Mouse (Mus musculus) spleen, postnatal 10 days (tissue): ENCODE measurements around the gene Zfpl1.

ENCODE experiments used
- DNase-seq, 2 experiments: peaks; one replicate each; pipeline ENCODE4 v3.0.0; 2021 to 2022; ENCODE audit warnings: low spot score in 2 of 2

Gene Zfpl1

GRCm38 (mm10) chr19:6101186-6101585 lies 16.4 kb upstream of the Zfpl1 start:
- DNase-seq = no peak

GRCm38 (mm10) chr19:6097847-6098246 lies 13.1 kb upstream of the Zfpl1 start:
- no peak for DNase-seq

- DNase-seq = no peak
These were observed 9.4 kb upstream of the Zfpl1 start, which contains the start of gene AC131692.1 for GRCm38 (mm10) chr19:6094119-6094518. Gene AC131692.1 (plus strand): TSS chr19:6094419.

GRCm38 (mm10) chr19:6088841-6089240 lies 4.1 kb upstream of the Zfpl1 start:
- DNase-seq = no peak

GRCm38 (mm10) chr19:6085417-6085879 lies 692 bp upstream of the Zfpl1 start:
- DNase-seq = peak; percentile 63 to 83

- no peak for DNase-seq
These were observed 2.6 kb downstream of the Zfpl1 start, which contains the start of gene Gm28374 for GRCm38 (mm10) chr19:6082156-6082555. Gene Gm28374 (minus strand): TSS chr19:6082256.

GRCm38 (mm10) chr19:6079983-6080480 lies 4.7 kb downstream of the Zfpl1 start, which contains the start of gene Tmem262:
Gene Tmem262 (plus strand): TSS chr19:6080033.
- no peak for DNase-seq

GRCm38 (mm10) chr19:6076564-6077393 lies 8.0 kb downstream of the Zfpl1 start, which contains the start of gene Vps51:
Gene Vps51 (minus strand): TSS chr19:6077231.
- peak; percentile 79 to 87 for DNase-seq

- no peak for DNase-seq
These were observed 10.9 kb downstream of the Zfpl1 start for GRCm38 (mm10) chr19:6073889-6074288.

- no peak for DNase-seq
These were observed 13.5 kb downstream of the Zfpl1 start for GRCm38 (mm10) chr19:6071261-6071660.

- no peak for DNase-seq
These were observed 14.0 kb downstream of the Zfpl1 start for GRCm38 (mm10) chr19:6070571-6071250.

GRCm38 (mm10) chr19:6069851-6070250 lies 14.9 kb downstream of the Zfpl1 start:
- DNase-seq = no peak

GRCm38 (mm10) chr19:6068951-6069350 lies 15.8 kb downstream of the Zfpl1 start:
- peak in 1 of 2 experiments; percentile 67 for DNase-seq

- DNase-seq = peak; percentile 79 to 90
These were observed 16.9 kb downstream of the Zfpl1 start, which contains the start of gene Tm7sf2 for GRCm38 (mm10) chr19:6067724-6068415. Gene Tm7sf2 (minus strand): TSS chr19:6068373.

GRCm38 (mm10) chr19:6067011-6067723 lies 17.6 kb downstream of the Zfpl1 start:
- peak; percentile 84 to 94 for DNase-seq

- no peak for DNase-seq
These were observed 18.2 kb downstream of the Zfpl1 start for GRCm38 (mm10) chr19:6066571-6066970.

- DNase-seq = no peak
These were observed 21.7 kb downstream of the Zfpl1 start for GRCm38 (mm10) chr19:6063081-6063480.

- DNase-seq = no peak
These were observed 22.3 kb downstream of the Zfpl1 start for GRCm38 (mm10) chr19:6062418-6062817.

GRCm38 (mm10) chr19:6061641-6062302 lies 23.0 kb downstream of the Zfpl1 start:
- DNase-seq = peak; percentile 51 to 71

- DNase-seq = peak; percentile 84 to 94
These were observed 23.7 kb downstream of the Zfpl1 start, which contains the start of gene Znhit2 for GRCm38 (mm10) chr19:6061021-6061533. Gene Znhit2 (plus strand): TSS chr19:6061192.
